Mouse (Mus musculus) midbrain, embryonic 15.5 days (tissue): ENCODE data around the gene Zc3h10. TPM values are rescaled to one million over a fixed set of nuclear protein-coding genes. Genes with fewer than 3 reads are reported as not detected.

Experiments used
- microRNA-seq: library from miRNA; unstranded; fragments of <30 nt; microRNA quantifications from one replicate; pipeline ENCODE4, GENCODE M21; 2016
- polyA plus RNA-seq: library from polyadenylated mRNA; unstranded; fragments of >200 nt; fragmentation: Nextera tagmentation; extraction: Ambion mirVana; gene quantifications from 2 replicates; pipeline ENCODE4 v1.2.1, GENCODE M21; 2015

Zc3h10 gene
- polyA plus RNA-seq, 1 experiment from 2014 or later = 22.7 TPM

Small RNA genes within 50 kb of the gene (microRNA-seq; reads per million reads assigned to microRNA genes)
- not detected for gene Gm47275
- not detected for gene Mir6916
- gene Mir6917 = not detected

Other genes with a start within 250 kb of the Zc3h10 start
- gene Il23a, start 249.0 kb downstream of the Zc3h10 start, polyA plus RNA-seq = not detected in 2 replicates
- gene Pan2, start 244.4 kb downstream of the Zc3h10 start, polyA plus RNA-seq = 21.9 and 24.0 TPM in 2 replicates
- 194 and 204 TPM in 2 replicates for gene Cnpy2, start 225.3 kb downstream of the Zc3h10 start, polyA plus RNA-seq
- gene Cs, start 210.0 kb downstream of the Zc3h10 start, polyA plus RNA-seq = 256 and 257 TPM in 2 replicates
- 42.6 and 44.2 TPM in 2 replicates for gene Coq10a, start 178.8 kb downstream of the Zc3h10 start, polyA plus RNA-seq
- 15.0 and 15.6 TPM in 2 replicates for gene Ankrd52, start 170.7 kb downstream of the Zc3h10 start, polyA plus RNA-seq
- not detected in 2 replicates for gene Slc39a5, start 146.5 kb downstream of the Zc3h10 start, polyA plus RNA-seq
- 146 and 147 TPM in 2 replicates for gene Nabp2, start 136.3 kb downstream of the Zc3h10 start, polyA plus RNA-seq
- gene Rnf41, start 136.1 kb downstream of the Zc3h10 start, polyA plus RNA-seq = 105 and 107 TPM in 2 replicates
- gene Smarcc2, start 88.5 kb downstream of the Zc3h10 start, polyA plus RNA-seq = 201 and 209 TPM in 2 replicates
- gene Myl6, start 53.6 kb downstream of the Zc3h10 start, polyA plus RNA-seq = 892 and 955 TPM in 2 replicates
- 5.4 and 5.7 TPM in 2 replicates for gene Myl6b, start 49.1 kb downstream of the Zc3h10 start, polyA plus RNA-seq
- gene Esyt1, start 21.9 kb downstream of the Zc3h10 start, polyA plus RNA-seq = 10.5 and 11.1 TPM in 2 replicates
- gene Rpl41, start 1.5 kb upstream of the Zc3h10 start, polyA plus RNA-seq = 2,126 and 2,161 TPM in 2 replicates
- gene Pa2g4, start 18.2 kb upstream of the Zc3h10 start, polyA plus RNA-seq = 125 and 128 TPM in 2 replicates
- 0.42 and 0.56 TPM in 2 replicates for gene Erbb3, start 41.9 kb upstream of the Zc3h10 start, polyA plus RNA-seq
- 322 and 332 TPM in 2 replicates for gene Rps26, start 79.0 kb upstream of the Zc3h10 start, polyA plus RNA-seq
- 23.0 and 23.1 TPM in 2 replicates for gene Ikzf4, start 98.2 kb upstream of the Zc3h10 start, polyA plus RNA-seq
- gene Suox, start 126.3 kb upstream of the Zc3h10 start, polyA plus RNA-seq = 14.3 and 16.7 TPM in 2 replicates
- 122 and 123 TPM in 2 replicates for gene Rab5b, start 148.5 kb upstream of the Zc3h10 start, polyA plus RNA-seq
- gene Pmel, start 156.4 kb upstream of the Zc3h10 start, polyA plus RNA-seq = 0.54 and 0.88 TPM in 2 replicates
- gene Cdk2, start 157.3 kb upstream of the Zc3h10 start, polyA plus RNA-seq = 15.1 and 18.6 TPM in 2 replicates
- gene Dgka, start 197.1 kb upstream of the Zc3h10 start, polyA plus RNA-seq = 7.6 and 7.8 TPM in 2 replicates
- 45.8 and 47.6 TPM in 2 replicates for gene Pym1, start 200.1 kb upstream of the Zc3h10 start, polyA plus RNA-seq
- gene Mmp19, start 243.1 kb upstream of the Zc3h10 start, polyA plus RNA-seq = 0.58 and 0.79 TPM in 2 replicates